Mouse (Mus musculus): ENCODE data around the gene Gal3st4.
"Not testable (repeated sequence)": the region's sequence is repeated elsewhere in the genome, so short reads cannot be mapped to it uniquely, and the experiment has no call there.

Gene Gal3st4

DNA sequence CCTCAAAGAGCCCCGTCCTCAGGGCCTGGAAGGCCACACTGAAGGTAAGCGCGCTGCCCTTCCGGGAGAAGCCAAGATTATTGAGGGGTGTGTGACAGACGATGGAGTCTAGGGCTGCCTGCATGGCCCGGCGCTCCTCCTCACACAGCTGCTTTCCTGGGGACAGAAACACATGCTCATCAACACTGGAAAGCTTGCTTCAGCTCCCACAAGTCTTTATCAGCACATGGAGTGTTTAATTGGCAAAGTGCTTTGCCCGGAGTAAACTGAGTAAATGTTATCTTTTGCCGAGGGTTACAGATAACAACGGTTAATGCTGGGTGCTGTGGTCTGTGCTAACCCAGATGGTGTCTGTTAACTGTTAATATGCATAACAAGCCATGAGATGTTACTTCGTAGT lies 11.8 kb downstream of the Gal3st4 start:
- DNase-seq: no peak

- DNase-seq: no peak
Observed at GRCm38 (mm10) chr5:138260051-138260450, 12.6 kb downstream of the Gal3st4 start.

GRCm38 (mm10) chr5:138258993-138259392 lies 13.6 kb downstream of the Gal3st4 start:
- no peak for DNase-seq

DNA sequence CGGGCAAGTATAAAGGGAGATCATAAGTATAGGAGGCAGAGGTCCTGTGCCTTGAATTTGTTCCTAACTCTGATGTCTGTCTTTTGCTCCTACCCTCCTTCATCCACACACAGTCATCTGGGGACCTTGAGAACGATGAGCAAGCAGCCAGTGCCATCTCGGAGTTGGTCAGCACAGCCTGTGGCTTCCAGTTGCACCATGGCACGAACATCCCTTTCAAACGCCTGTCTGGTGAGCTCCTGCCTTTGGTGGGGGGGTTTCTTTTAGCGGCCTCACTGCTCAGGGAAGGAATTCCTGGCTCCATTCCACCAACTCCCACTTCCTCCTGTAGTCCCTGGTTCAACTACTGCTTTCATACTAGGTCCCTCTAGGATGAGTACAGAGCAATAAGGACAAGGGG lies 14.1 kb downstream of the Gal3st4 start:
- DNase-seq: no peak

GRCm38 (mm10) chr5:138258078-138258477 lies 14.6 kb downstream of the Gal3st4 start:
- DNase-seq: no peak

DNA sequence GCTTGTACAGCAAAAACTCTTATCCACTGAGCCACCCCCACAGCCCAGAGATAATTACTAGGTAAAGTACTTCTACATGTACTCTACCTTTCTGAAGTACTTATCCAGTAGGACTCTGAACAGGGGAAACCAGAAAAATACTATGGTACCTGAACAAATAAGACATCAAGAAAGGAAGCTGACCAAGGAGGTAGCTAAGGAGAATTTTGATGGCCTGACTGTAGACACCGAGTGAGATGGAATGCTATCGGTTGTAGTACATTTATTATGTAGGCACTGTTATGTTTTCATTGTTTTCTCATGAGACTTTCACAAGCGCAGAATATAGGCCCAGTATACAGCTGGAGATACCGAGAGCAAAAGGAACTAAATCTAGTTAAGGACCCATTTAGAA lies 15.1 kb downstream of the Gal3st4 start:
- no peak for DNase-seq

- peak; percentile 30 for DNase-seq
Observed at GRCm38 (mm10) chr5:138256966-138257584, 15.6 kb downstream of the Gal3st4 start.

GRCm38 (mm10) chr5:138256094-138256467 lies 16.6 kb downstream of the Gal3st4 start:
- no peak for DNase-seq

DNA sequence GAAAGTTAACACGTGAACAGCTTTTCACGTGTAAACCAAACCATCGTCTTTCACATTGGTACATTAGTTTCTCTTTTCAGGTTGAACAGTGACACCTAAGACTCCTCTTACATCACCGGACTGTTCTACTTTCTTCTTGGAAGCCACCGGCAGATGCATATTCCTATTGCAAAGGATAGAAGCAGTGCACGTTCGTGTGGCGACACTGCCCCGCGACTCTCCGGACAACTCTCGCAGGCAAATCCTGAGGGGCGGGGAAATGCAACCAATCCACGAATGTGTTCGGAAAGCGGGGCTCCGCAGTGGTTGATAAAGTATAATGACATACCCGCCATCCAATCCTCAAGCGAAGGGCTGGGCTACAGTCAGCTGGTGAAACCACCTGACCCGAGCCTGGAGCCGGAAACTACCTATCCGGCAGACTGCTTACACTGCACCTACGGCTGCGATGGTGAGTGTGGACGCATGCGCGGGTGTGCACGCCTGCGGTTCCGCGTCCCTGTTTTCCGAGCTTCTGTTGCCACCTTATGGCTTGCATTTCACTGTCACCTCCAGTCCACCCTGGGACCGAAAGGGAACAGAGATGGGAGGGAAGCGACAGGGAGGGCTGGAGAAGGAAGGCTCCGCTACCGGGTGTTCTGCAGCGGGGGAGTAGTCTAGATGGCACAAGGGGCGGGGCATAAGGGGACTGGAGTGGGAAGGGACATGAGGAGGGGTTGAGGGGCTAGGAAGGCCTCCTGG lies 17.1 kb downstream of the Gal3st4 start, which contains the start of gene Lamtor4:
Gene Lamtor4, plus strand, starts transcription at position 130 of the 741 bp plus-strand sequence.
- peak; percentile 86 to 92 for DNase-seq

DNA sequence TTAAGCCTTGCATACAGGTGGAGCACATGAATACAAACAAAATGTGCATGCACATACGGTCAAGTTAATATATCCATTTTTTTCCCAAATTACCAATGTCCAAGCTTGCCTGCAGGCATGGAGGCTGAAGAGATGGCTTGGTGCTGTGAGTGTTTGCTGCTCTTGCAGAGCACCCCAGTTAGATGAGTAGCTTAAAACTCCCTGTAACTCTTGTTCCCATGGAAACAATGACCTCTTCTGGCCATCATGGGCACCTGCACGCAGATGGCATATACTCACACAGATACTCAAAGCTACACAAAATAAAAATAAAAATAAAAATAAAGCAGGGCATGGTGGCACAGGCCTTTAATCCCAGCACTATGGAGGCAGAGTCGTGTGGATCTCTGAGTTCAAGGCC lies 19.6 kb downstream of the Gal3st4 start:
- no peak for DNase-seq

DNA sequence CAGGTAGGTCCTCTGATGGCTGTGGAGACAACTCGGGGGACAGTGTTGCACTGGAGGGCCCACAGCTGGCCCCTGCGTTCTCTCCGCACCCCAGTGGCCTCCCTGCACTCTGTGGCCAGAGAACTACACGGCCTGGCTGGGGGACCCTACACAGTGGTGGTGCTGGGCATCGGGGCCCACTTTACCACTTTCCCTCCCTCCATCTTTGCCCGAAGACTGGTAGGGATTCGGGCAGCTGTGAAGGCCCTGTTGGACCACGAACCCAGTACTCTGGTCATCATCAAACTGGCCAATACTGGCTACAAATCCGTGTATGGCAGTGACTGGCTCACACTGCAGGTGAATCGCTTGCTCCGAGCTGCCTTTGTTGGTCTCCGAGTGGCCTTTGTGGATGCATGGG lies 21.5 kb downstream of the Gal3st4 start:
- no peak for DNase-seq

- DNase-seq: no peak
Observed at GRCm38 (mm10) chr5:138241511-138241910, 31.1 kb downstream of the Gal3st4 start.

DNA sequence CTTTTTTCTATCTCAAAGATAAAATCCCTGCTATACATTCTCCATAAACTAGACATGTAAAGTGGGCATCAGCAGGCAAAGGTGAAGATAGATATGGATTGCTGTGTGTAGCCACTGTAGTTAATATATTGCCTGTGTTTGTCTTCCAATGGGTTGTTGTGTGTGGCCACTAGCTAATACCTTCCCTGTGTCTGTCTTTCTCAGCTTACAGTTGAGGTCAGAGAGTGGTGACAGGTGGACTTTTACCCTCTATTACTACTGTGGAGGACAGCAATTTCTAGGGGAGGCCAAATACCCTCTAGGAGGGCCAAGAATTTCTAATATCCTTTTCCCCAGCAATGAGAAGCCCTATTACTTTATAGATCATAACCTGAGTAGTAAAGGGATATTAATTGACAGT lies 38.4 kb downstream of the Gal3st4 start:
- no peak for DNase-seq

GRCm38 (mm10) chr5:138233778-138234177 lies 38.9 kb downstream of the Gal3st4 start:
- DNase-seq: no peak

- no peak for DNase-seq
Observed at GRCm38 (mm10) chr5:138229511-138229910, 43.1 kb downstream of the Gal3st4 start.

GRCm38 (mm10) chr5:138228026-138228425 lies 44.6 kb downstream of the Gal3st4 start:
- peak; percentile 53 to 56 for DNase-seq

DNA sequence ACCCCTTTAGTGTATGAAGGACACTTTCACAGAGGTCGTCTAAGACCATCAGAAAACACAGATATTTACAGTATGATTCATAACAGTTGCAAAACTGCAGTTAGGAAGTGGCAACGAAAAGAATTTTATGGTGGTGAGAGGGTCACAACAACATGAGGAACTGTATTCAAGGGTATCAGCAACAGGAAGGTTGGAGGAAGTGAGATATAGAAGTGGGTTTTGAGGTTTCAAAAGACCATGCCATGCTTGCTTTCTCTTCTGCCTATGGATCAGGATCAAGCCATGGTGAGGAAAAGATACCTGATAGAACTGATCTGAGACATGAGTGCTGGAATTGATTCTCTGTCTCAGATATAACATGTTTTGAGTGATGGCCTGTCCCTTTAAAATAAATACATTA lies 45.3 kb downstream of the Gal3st4 start:
- DNase-seq: no peak

DNA sequence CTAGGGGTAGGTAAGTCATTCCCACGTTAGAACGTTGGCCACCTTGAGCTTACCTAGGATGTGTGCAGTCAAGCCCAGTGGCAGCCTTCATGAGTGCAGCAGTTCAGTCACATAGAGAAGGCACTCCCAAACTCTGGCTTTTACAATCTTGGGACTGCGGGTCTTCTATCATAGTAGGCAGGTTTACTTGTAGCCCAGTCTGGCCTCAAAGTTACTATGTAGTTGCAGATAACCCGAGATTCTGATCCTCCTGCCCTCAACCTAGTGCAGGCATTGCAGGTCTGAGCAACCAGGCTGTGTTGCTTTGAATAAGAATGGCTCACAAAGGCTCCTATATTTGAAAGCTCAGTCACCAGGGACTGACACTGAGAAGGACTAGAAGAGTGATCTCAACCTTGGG lies 46.1 kb downstream of the Gal3st4 start:
- DNase-seq: no peak

- DNase-seq: no peak
Observed at GRCm38 (mm10) chr5:138225700-138226099, 46.9 kb downstream of the Gal3st4 start, which contains the start of gene Nxpe5. Gene Nxpe5 (plus strand): TSS chr5:138225898.

DNA sequence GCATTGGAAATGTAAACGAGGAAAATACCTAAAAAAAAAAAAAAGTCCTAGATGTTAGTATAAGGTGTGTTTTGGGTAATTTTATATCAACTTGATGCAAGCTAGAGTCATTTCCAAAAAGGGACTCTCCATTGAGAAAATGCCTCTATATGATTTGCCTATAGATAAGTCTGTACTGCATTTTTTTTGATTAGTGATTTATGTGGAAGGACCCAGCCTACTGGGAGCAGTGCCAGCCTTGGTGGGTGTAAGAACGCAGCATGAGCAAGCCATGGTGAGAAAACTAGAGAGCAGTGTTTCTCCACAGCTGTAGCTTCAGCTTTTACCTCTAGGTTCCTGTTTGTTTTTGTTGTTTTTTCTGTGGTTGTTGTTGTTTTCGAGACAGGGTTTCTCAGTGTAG lies 49.4 kb downstream of the Gal3st4 start:
- no peak for DNase-seq

DNA sequence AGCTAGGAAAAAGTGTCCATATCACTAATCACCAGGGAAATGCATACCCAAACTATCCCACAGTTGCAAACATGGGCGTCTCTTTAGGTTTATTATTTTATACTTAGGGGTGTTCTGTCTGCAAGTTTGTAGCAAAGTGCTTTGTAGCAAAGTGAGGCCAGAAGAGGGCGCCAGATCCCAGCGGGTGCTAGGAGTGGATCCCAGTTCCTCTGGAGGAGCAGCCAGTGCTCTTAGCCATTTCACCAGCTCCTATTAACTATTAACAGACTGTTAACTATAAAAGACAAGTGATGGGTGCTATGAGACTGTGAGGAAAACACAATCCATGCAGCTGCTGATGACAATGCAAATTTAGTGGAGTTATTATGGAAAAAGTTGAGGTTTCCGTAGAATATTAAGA lies 50.5 kb downstream of the Gal3st4 start:
- DNase-seq: peak; percentile 74 to 82

DNA sequence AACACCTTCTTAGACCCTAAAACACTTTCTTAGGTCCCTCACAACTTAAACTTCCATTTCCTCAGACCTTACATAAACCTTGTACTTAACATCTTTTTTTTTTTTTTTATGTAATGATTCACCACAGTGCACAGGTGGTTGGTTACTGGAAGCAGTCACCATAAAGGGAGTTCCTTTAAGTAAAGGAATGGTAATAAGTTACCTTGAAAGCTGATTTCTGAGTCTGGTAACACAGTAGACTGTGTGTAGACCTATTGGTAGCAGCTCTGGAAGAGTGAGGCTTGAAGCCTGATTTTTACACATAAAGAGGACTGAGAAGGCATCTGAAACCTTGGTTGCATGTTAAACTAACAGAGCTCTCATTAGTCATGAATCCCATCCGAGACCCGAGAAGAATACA lies 52.8 kb downstream of the Gal3st4 start:
- no peak for DNase-seq

- DNase-seq: not testable (repeated sequence)
Observed at GRCm38 (mm10) chr5:138216632-138217031, 56.0 kb downstream of the Gal3st4 start.

Measured in thymus, postnatal 36 days (tissue).